In the genomic region with DNA sequence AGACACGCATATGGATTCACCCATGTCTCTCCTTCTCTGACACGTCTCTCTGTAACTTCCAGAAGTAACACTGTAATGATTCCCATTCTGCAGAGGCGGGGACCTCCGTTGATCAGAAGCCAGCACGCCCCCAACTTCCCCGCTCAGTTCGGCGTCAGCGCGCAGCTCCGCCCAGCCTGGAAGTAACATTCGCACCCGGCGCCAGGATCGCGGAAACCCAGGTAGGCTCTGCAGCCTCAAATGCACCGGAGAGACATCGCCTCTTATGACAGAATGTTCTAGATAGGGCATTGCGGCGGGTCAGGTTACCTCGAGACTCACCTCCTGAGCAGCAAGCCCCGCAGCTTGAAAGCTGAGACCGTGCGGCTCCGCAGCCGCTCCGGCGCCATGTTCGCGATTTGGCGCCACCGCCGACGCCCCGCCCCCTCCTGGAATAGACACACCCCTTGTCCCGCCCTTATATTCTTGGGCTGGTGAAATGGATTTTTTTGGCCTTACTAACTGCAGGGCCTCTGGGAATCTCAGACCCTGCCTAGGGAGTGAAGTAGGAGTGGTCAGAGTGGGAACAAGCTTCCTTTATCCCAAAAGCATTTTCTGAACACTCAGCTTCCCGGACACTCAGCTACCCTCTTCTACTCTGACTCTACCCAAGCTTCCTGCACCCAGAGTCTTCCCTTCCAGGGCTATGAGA, we compare ENCODE assay signal across 8 mouse cellular contexts. TPM values are rescaled to one million over a fixed set of nuclear protein-coding genes. Genes with fewer than 3 reads are reported as not detected.
A peak's percentile ranks its signal among the peaks of the same experiment; 100 is the strongest.
DNase-seq lines count a peak whose midpoint lies in the region; ATAC-seq and TF ChIP-seq lines count a peak whose summit lies in the region.

Pole2 (minus strand) TSS at position 420 of the 691 bp plus-strand sequence.

- peaks cover 6% of the 10 kb centered on the region; the same call in 1 of the 2 replicates for H3K4me1 ChIP-seq in heart, embryonic 10.5 days
- H3K4me1 ChIP-seq in kidney, embryonic 14.5 days (ENCODE audit: control insufficient read depth, insufficient read depth, low read length): 0 out of 2 replicates have a peak, but pooled peaks cover 5% of the 10 kb centered on the region
- peaks cover 10% of the 10 kb centered on the region; the same call in 1 of the 2 replicates for H3K4me1 ChIP-seq in limb, embryonic 14.5 days (ENCODE audit: control insufficient read depth, insufficient read depth, low read length)
- no peaks in the 10 kb centered on the region; the same call in 1 of the 2 replicates for H3K4me1 ChIP-seq in midbrain, embryonic 16.5 days (ENCODE audit: control insufficient read depth, insufficient read depth, low read length)

- ATAC-seq in erythroblast, adult 5-6 weeks (replicated peaks; ENCODE audit: low FRiP score, poor library complexity, severe bottlenecking): peak; percentile 94
- ATAC-seq in kidney, embryonic 14.5 days (ENCODE audit: low FRiP score, low TSS enrichment): peak; percentile 97
- ATAC-seq in limb, embryonic 14.5 days (ENCODE audit: low FRiP score, low read depth): peak; percentile 97
- ATAC-seq in midbrain, embryonic 16.5 days: peak; percentile 96

- H3ac ChIP-seq in C2C12 (ENCODE audit: control insufficient read depth, insufficient read length, low read depth): peak within 1 kb of the TSS; percentile 67

- peak within 1 kb of the TSS; percentile 42 for H3K4me2 ChIP-seq in kidney, embryonic 14.5 days (replicated peaks; ENCODE audit: low read depth, low read length)
- H3K4me2 ChIP-seq in limb, embryonic 14.5 days (replicated peaks; ENCODE audit: low read depth, low read length, severe bottlenecking): peak within 1 kb of the TSS; percentile 50
- peak within 1 kb of the TSS; percentile 69 for H3K4me2 ChIP-seq in midbrain, embryonic 16.5 days (ENCODE audit: low read length)

- H3K4me3 ChIP-seq in C2C12 (ENCODE audit: insufficient read depth, poor library complexity, severe bottlenecking): peak within 1 kb of the TSS; percentile 63
- peak within 1 kb of the TSS; percentile 81 for H3K4me3 ChIP-seq in heart, embryonic 10.5 days
- H3K4me3 ChIP-seq in kidney, embryonic 14.5 days (ENCODE audit: low read length): peak within 1 kb of the TSS; percentile 51
- peak within 1 kb of the TSS; percentile 51 for H3K4me3 ChIP-seq in limb, embryonic 14.5 days (replicated peaks; ENCODE audit: low read length)
- peak within 1 kb of the TSS; percentile 76 for H3K4me3 ChIP-seq in midbrain, embryonic 16.5 days (ENCODE audit: low read depth, low read length)

- peak; percentile 44; the same call in 1 of the 2 replicates for TF ChIP-seq POLR2A in limb, embryonic 14.5 days (IDR thresholded peaks at IDR 0.05; ENCODE audit: borderline replicate concordance, extremely low read depth, insufficient read depth, insufficient read length)

- DNase-seq in brain, adult 2 months (ENCODE audit: low read depth, low spot score): peak; percentile 78
- peak; percentile 95 for DNase-seq in heart, embryonic 10.5 days (ENCODE audit: low spot score)
- peak; percentile 87 for DNase-seq in limb, embryonic 14.5 days (ENCODE audit: low spot score)
- DNase-seq in spleen, postnatal 10 days (ENCODE audit: low spot score in 2 of 2): peak; percentile 89 to 93

- no peaks in the 10 kb centered on the region for H3K27me3 ChIP-seq in C2C12 (ENCODE audit: control insufficient read depth, insufficient read depth, insufficient read length)
- no peaks in the 10 kb centered on the region for H3K27me3 ChIP-seq in heart, embryonic 10.5 days (ENCODE audit: insufficient read depth, poor library complexity, severe bottlenecking)
- H3K27me3 ChIP-seq in kidney, embryonic 14.5 days (ENCODE audit: control insufficient read depth, insufficient read depth, low read length): no peaks in the 10 kb centered on the region
- H3K27me3 ChIP-seq in limb, embryonic 14.5 days (ENCODE audit: control insufficient read depth, insufficient read depth, low read length): no peaks in the 10 kb centered on the region
- H3K27me3 ChIP-seq in midbrain, embryonic 16.5 days (ENCODE audit: control insufficient read depth, insufficient read depth, low read depth, low read length): no peaks in the 10 kb centered on the region

- no peaks in the 10 kb centered on the region for H3K9me3 ChIP-seq in heart, embryonic 10.5 days
- no peaks in the 10 kb centered on the region for H3K9me3 ChIP-seq in kidney, embryonic 14.5 days (ENCODE audit: control insufficient read depth, low read length)
- H3K9me3 ChIP-seq in limb, embryonic 14.5 days (ENCODE audit: control insufficient read depth, low read length): no peaks in the 10 kb centered on the region
- no peaks in the 10 kb centered on the region for H3K9me3 ChIP-seq in midbrain, embryonic 16.5 days (replicated peaks; ENCODE audit: control insufficient read depth, low read length, poor library complexity, severe bottlenecking)

- peaks cover 9% of the 10 kb centered on the region for H3K79me3 ChIP-seq in C2C12 (ENCODE audit: low read depth)

- TF ChIP-seq CTCF in C2C12 (IDR thresholded peaks at IDR 0.05; ENCODE audit: control insufficient read depth, insufficient read depth, insufficient read length): no peak

- peaks cover 24% of the 10 kb centered on the region for H3K36me3 ChIP-seq in C2C12 (ENCODE audit: control insufficient read depth, insufficient read depth)
- peaks cover 21% of the 10 kb centered on the region for H3K36me3 ChIP-seq in heart, embryonic 10.5 days
- H3K36me3 ChIP-seq in kidney, embryonic 14.5 days (ENCODE audit: control insufficient read depth, insufficient read depth, low read length): peaks cover 16% of the 10 kb centered on the region; the same call in 1 of the 2 replicates
- peaks cover 8% of the 10 kb centered on the region for H3K36me3 ChIP-seq in limb, embryonic 14.5 days (ENCODE audit: control insufficient read depth, insufficient read depth, low read length)
- no peaks in the 10 kb centered on the region for H3K36me3 ChIP-seq in midbrain, embryonic 16.5 days (ENCODE audit: control insufficient read depth, insufficient read depth, low read length)

- peak within 1 kb of the TSS; percentile 93 for H3K27ac ChIP-seq in heart, embryonic 10.5 days
- peak within 1 kb of the TSS; percentile 80 for H3K27ac ChIP-seq in kidney, embryonic 14.5 days (ENCODE audit: low read depth, low read length)
- peak within 1 kb of the TSS; percentile 87 for H3K27ac ChIP-seq in limb, embryonic 14.5 days (replicated peaks; ENCODE audit: low read depth, low read length)
- H3K27ac ChIP-seq in midbrain, embryonic 16.5 days (ENCODE audit: low read length): peak within 1 kb of the TSS; percentile 46; the same call in 1 of the 2 replicates

- under 1% methylated on average over 37 of the region's 37 CpGs for WGBS in heart, embryonic 10.5 days
- 1% methylated on average over 37 of the region's 37 CpGs for WGBS in kidney, embryonic 14.5 days
- WGBS in limb, embryonic 14.5 days: under 1% methylated on average over 37 of the region's 37 CpGs
- WGBS in midbrain, embryonic 16.5 days: under 1% methylated on average over 37 of the region's 37 CpGs

- peak within 1 kb of the TSS; percentile 55 for H3K9ac ChIP-seq in kidney, embryonic 14.5 days (ENCODE audit: low read depth, low read length)
- H3K9ac ChIP-seq in limb, embryonic 14.5 days (ENCODE audit: low read depth, low read length, severe bottlenecking): peak within 1 kb of the TSS; percentile 60
- peak within 1 kb of the TSS; percentile 68 for H3K9ac ChIP-seq in midbrain, embryonic 16.5 days (ENCODE audit: low read depth, low read length)

- peaks cover 28% of the 10 kb centered on the region for H3K79me2 ChIP-seq in C2C12 (ENCODE audit: control insufficient read depth, insufficient read depth)

TF ChIP-seq in C2C12, 6 proteins besides CTCF, POLR2A, EP300 and RAD21:
- TF ChIP-seq MYOG (IDR thresholded peaks at IDR 0.05; ENCODE audit: control insufficient read depth, extremely low read depth, insufficient read length) (no peak), MAX (IDR thresholded peaks at IDR 0.05) (no peak), FOSL1 (IDR thresholded peaks at IDR 0.05; ENCODE audit: insufficient read depth, low read length, poor library complexity, severe bottlenecking) (no peak), USF1 (IDR thresholded peaks at IDR 0.05; ENCODE audit: low read depth) (no peak)

RNA-seq across cellular contexts. Expression of gene Pole2, which starts in this region (rescaled TPM):
- polyA plus RNA-seq in C2C12 (2012; fragmentation: generic; extraction: Trizol): 14.2 TPM
- 18.3 and 25.3 TPM in 2 replicates for total RNA-seq in erythroblast, adult 5-6 weeks (2015; ENCODE audit: low replicate concordance)
- 13.0 and 21.9 TPM in 2 replicates for total RNA-seq in erythroblast, adult 5-6 weeks (2017; ENCODE audit: low replicate concordance)
- polyA plus RNA-seq in heart, embryonic 10.5 days (2016; fragmentation: Nextera tagmentation; extraction: Ambion mirVana): 20.9 and 28.7 TPM in 2 replicates
- 32.1 and 39.0 TPM in 2 replicates for polyA plus RNA-seq in kidney, embryonic 14.5 days (2014; fragmentation: Nextera tagmentation; extraction: Ambion mirVana)
- polyA plus RNA-seq in limb, embryonic 14.5 days (2012; rRNA removed): 35.7 and 37.1 TPM in 2 replicates
- polyA plus RNA-seq in limb, embryonic 14.5 days (2014; fragmentation: Nextera tagmentation; extraction: Ambion mirVana): 26.3 and 27.4 TPM in 2 replicates
- polyA plus RNA-seq in midbrain, embryonic 16.5 days (2015; fragmentation: Nextera tagmentation; extraction: Ambion mirVana): 2.5 and 2.7 TPM in 2 replicates

Comparison
In these comparisons a context has a peak if more than half of its experiments do, and no peak if none do; other contexts are left out.
1. Peak in every context shown above with its lines: DNase-seq, ATAC-seq, H3K4me3 ChIP-seq and H3K27ac ChIP-seq.